Mouse (Mus musculus): ENCODE data around the gene Rassf1. TPM values are rescaled to one million over a fixed set of nuclear protein-coding genes. Genes with fewer than 3 reads are reported as not detected.

Gene Rassf1
- polyA plus RNA-seq, 1 experiment, result not detected

DNA sequence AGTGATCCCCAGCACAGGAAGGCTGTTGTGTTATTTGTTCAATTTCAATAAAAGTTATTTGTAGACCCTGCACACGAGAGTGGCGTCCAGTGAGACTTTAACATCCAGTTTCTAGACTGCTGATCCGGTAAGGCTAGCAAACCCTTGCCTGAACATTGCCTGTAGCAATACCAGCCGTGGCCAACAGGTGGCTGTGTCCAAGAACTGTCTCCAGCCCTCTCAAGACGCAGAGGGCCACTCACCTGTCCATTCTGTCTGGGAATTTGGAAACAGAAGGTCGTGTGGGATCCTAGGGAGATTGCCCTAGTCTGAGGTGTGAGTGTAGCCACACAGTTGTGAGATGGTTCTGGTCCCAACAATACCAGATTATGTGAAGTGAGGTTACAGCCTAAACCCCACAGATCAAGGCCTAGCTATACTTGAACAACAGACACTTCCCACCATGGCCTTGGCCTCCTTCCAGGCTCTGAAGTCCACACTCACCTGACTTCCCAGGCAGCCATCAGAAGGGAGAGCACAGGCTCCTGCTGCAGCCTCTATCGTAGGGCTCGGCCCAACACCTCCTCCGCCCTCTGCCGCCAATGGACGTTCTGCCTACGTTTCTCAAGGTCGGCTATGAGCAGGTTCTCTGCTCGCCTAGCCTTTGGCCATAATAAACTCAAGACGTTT lies 14.8 kb downstream of the Rassf1 start:
- 58% methylated on average over 15 of the region's 15 CpGs for WGBS
- Histone ChIP-seq H3K4me3 (ENCODE audit: insufficient read depth, low read depth, low read length) (no peak overlapping the region), H3K27ac (ENCODE audit: insufficient read depth, low read depth, low read length) (no peak overlapping the region), H3K4me1 (ENCODE audit: control insufficient read depth, insufficient read depth, low read length) (peaks cover 32% of the 10 kb centered on the region)
- no peak; the same call in 1 of the 2 replicates for TF ChIP-seq CTCF (IDR thresholded peaks at IDR 0.05; ENCODE audit: insufficient read depth, low read depth, low read length)
- TF ChIP-seq POLR2A (IDR thresholded peaks at IDR 0.05; ENCODE audit: insufficient read depth, low read depth, low read length), result no peak

DNA sequence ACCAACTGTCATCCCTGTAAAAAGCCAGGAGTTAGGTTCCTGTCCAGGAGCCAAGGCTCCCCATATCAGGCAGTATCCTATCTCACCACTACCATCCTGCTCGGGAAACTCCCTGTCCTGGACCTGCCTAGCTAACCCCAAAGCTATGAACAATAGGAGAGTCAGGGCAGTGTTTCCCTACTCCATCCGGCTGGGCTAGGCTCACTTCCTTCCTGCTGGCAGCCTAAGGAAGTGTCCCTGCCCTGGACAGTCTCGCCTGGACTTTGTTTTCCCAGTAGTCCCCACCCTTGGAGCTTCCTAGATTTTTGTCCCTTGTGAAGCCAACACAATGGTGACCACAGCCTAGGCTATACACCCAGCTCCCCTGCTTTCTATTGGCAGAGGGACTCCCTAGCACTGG lies 15.5 kb downstream of the Rassf1 start:
- Histone ChIP-seq H3K4me3 (ENCODE audit: insufficient read depth, low read depth, low read length) (no peak overlapping the region), H3K4me1 (ENCODE audit: control insufficient read depth, insufficient read depth, low read length) (peaks cover 37% of the 10 kb centered on the region), H3K27ac (ENCODE audit: insufficient read depth, low read depth, low read length) (no peak overlapping the region)
- no peak for TF ChIP-seq CTCF (IDR thresholded peaks at IDR 0.05; ENCODE audit: insufficient read depth, low read depth, low read length)
- no peak for TF ChIP-seq POLR2A (IDR thresholded peaks at IDR 0.05; ENCODE audit: insufficient read depth, low read depth, low read length)
- WGBS, result 74% methylated on average over 3 of the region's 3 CpGs

DNA sequence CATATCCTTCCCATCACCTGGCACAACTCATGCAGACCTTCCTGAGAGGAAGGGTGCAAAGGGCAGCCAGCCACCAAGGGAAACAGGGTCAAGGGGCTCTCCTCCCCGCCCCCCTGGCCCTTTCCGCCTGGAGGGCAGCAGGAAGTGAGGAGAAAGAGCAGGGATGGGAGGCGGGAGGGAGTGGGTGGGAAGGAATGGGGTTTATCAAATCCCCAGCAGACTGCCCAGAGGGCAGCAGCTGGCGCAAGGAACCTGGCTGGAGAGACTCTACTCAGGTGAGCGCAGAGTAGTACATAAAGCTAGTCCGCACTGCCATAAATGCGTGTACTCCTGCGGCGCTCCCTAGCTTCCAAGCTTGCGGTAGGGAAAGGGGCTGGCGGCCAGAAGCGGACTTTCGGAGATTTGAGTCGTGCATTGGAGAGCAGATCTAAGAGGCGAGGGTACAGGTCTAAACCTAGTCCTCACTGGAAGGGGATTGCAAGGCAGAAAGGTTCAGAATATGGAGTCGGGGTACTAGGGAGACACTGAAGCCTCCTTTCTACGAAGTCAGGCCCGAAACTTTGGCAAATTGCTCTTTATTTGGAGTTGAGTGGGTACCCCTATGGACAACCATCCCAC lies 16.5 kb downstream of the Rassf1 start, which contains the start of gene Hyal2:
Gene Hyal2, plus strand, starts transcription at position 244 of the 618 bp plus-strand sequence.
- 28% methylated on average over 18 of the region's 18 CpGs for WGBS
- TF ChIP-seq CTCF (IDR thresholded peaks at IDR 0.05; ENCODE audit: insufficient read depth, low read depth, low read length), result no peak
- no peak for TF ChIP-seq POLR2A (IDR thresholded peaks at IDR 0.05; ENCODE audit: insufficient read depth, low read depth, low read length)
- H3K4me1 ChIP-seq (ENCODE audit: control insufficient read depth, insufficient read depth, low read length), result peaks cover 37% of the 10 kb centered on the region
- peak within 1 kb of the TSS; percentile 84 for H3K4me3 ChIP-seq (ENCODE audit: insufficient read depth, low read depth, low read length)
- H3K27ac ChIP-seq (ENCODE audit: insufficient read depth, low read depth, low read length), result peak within 1 kb of the TSS; percentile 89

DNA sequence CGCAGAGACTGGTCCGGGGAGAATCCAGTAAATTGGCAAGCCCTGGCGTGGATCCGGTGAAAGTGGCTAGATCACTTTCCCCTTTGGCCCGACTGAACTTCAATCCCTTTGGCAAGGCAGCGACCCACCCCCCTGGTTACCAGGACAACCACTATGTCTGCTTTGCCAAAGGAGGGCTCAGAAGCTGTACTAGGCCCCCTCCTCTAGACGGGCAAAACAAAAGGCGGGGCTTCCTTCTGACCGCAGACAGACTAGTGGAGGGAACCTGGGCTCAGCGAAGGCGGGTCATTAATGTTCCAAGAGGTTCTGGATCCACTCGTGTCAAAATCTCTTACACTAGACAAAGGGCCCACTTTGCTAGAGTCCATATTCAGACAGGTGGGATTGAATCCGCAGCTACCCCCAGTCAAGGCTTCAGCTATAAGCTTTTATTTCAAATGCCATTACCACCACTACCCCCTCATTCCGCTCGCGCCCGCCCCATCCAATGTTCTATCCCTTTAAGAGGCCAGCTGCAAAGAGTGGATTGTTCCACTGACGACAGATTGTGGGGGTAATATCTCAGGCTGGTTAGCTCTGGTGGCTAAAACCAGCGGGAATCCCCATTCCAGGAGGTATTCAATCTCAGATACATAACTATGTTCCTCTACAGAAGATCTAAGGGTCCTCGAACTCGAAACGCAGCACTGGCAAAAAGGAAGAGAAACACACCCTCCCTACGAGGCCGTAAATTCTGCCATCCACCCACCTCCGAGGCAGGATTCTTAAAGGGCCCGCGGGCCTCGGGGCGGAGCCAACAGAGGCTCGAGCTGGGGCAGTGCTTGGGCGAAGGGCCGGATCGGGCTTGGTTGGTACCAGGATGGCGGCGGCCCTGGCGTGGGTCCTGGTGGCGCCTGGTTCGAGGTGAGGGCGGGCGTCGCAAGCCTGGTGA lies 17.2 kb downstream of the Rassf1 start:
- Histone ChIP-seq H3K4me1 (ENCODE audit: control insufficient read depth, insufficient read depth, low read length) (peaks cover 37% of the 10 kb centered on the region), H3K4me3 (ENCODE audit: insufficient read depth, low read depth, low read length) (peak overlapping the region; percentile 84), H3K27ac (ENCODE audit: insufficient read depth, low read depth, low read length) (peak overlapping the region; percentile 89)
- under 1% methylated on average over 41 of the region's 41 CpGs for WGBS
- TF ChIP-seq POLR2A (IDR thresholded peaks at IDR 0.05; ENCODE audit: insufficient read depth, low read depth, low read length) (0 out of 2 replicates have a peak, but pooled peaks have one; percentile 30), CTCF (IDR thresholded peaks at IDR 0.05; ENCODE audit: insufficient read depth, low read depth, low read length) (no peak)

DNA sequence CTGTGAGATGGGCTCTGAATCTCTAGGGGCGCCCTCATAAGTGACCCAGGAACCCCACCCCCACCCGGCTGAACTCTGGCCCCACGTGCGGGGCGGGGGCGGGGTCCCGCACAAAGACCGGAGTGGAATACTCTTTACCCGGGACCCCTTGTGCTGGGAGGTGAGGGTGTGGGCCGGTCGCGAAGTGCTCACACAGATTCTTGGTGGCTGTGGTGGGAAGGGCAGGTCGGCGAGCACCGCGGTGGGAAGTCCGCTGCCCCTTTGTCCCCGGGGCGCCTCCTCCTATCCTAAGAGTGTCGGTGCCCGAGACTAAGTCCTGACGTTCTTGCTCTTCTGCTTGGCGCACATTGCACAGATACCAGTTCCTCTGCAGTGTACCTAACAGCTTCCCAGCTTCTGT lies 17.9 kb downstream of the Rassf1 start:
- peak overlapping the region; percentile 84 for H3K4me3 ChIP-seq (ENCODE audit: insufficient read depth, low read depth, low read length)
- peak overlapping the region; percentile 59; the same call in 1 of the 2 replicates for H3K27ac ChIP-seq (ENCODE audit: insufficient read depth, low read depth, low read length)
- WGBS, result under 1% methylated on average over 23 of the region's 23 CpGs
- no peak for TF ChIP-seq CTCF (IDR thresholded peaks at IDR 0.05; ENCODE audit: insufficient read depth, low read depth, low read length)
- no peak for TF ChIP-seq POLR2A (IDR thresholded peaks at IDR 0.05; ENCODE audit: insufficient read depth, low read depth, low read length)
- peaks cover 33% of the 10 kb centered on the region for H3K4me1 ChIP-seq (ENCODE audit: control insufficient read depth, insufficient read depth, low read length)

DNA sequence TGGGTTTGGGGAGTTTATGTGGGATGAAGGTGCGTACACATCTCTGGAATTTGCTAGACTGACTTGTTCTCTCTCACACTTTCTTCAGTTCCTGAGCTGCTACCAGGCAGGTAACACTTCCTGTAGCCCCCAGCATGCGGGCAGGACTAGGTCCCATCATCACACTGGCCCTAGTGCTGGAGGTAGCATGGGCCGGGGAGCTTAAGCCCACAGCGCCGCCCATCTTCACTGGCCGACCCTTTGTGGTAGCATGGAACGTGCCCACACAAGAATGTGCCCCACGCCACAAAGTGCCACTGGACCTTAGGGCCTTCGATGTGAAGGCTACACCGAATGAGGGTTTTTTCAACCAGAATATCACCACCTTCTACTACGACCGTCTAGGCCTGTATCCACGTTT lies 18.7 kb downstream of the Rassf1 start:
- no peak overlapping the region for H3K27ac ChIP-seq (ENCODE audit: insufficient read depth, low read depth, low read length)

DNA sequence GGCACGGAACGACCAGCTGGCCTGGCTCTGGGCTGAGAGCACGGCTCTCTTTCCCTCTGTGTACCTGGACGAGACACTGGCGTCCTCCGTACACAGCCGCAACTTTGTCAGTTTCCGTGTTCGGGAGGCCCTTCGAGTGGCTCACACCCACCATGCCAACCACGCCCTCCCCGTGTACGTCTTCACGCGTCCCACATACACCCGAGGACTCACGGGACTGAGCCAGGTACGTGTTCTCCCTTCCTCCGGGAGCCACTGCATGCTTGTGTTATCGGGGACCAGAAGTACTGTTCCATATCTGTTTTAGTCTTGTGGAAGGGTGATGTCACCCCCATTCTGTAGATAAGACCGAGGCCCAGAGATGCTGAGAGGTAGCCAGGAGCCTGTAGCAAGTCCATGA lies 19.5 kb downstream of the Rassf1 start:
- TF ChIP-seq CTCF (IDR thresholded peaks at IDR 0.05; ENCODE audit: insufficient read depth, low read depth, low read length), result no peak
- TF ChIP-seq POLR2A (IDR thresholded peaks at IDR 0.05; ENCODE audit: insufficient read depth, low read depth, low read length), result no peak
- no peak overlapping the region for H3K27ac ChIP-seq (ENCODE audit: insufficient read depth, low read depth, low read length)
- WGBS, result 92% methylated on average over 21 of the region's 21 CpGs
- peaks cover 31% of the 10 kb centered on the region for H3K4me1 ChIP-seq (ENCODE audit: control insufficient read depth, insufficient read depth, low read length)
- no peak overlapping the region for H3K4me3 ChIP-seq (ENCODE audit: insufficient read depth, low read depth, low read length)

More for the DNA sequence above, 18.7 kb downstream of the Rassf1 start:
- Histone ChIP-seq H3K4me3 (ENCODE audit: insufficient read depth, low read depth, low read length) (peak overlapping the region; percentile 30), H3K4me1 (ENCODE audit: control insufficient read depth, insufficient read depth, low read length) (peaks cover 31% of the 10 kb centered on the region)
- 46% methylated on average over 13 of the region's 13 CpGs for WGBS
- TF ChIP-seq CTCF (IDR thresholded peaks at IDR 0.05; ENCODE audit: insufficient read depth, low read depth, low read length), result no peak
- no peak for TF ChIP-seq POLR2A (IDR thresholded peaks at IDR 0.05; ENCODE audit: insufficient read depth, low read depth, low read length)

DNA sequence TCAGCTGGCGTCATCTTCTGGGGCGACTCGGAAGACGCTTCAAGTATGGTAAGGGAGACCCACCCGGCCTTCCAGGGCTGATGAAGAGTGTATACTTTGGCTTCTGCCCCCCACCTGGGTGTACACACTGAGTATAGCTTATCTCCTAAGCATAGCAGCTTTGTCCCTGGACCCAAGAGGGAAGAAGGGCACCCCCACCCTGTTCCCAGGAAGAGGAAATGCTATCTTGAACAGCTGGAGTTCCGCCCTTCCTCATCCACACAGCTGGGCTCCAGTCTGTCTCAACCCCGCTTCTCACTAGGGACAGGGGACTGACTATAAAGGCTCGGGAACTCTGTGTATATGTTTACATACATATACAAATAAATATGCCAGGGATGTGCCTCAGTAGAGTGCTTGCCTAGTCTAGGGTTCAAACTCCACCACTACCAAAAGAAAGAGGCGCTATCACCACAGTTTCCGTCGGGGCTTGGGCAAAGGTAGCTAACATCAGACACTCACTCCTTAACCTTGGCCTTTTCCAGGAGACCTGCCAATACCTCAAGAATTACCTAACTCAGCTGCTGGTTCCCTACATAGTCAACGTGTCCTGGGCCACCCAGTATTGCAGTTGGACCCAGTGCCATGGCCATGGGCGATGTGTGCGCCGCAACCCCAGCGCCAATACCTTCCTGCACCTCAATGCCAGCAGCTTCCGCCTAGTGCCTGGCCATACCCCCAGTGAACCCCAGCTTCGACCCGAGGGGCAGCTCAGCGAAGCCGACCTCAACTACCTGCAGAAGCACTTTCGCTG lies 20.4 kb downstream of the Rassf1 start:
- no peak overlapping the region for H3K4me3 ChIP-seq (ENCODE audit: insufficient read depth, low read depth, low read length)
- H3K4me1 ChIP-seq (ENCODE audit: control insufficient read depth, insufficient read depth, low read length), result peaks cover 31% of the 10 kb centered on the region
- no peak overlapping the region for H3K27ac ChIP-seq (ENCODE audit: insufficient read depth, low read depth, low read length)
- 94% methylated on average over 22 of the region's 22 CpGs for WGBS
- no peak for TF ChIP-seq CTCF (IDR thresholded peaks at IDR 0.05; ENCODE audit: insufficient read depth, low read depth, low read length)
- TF ChIP-seq POLR2A (IDR thresholded peaks at IDR 0.05; ENCODE audit: insufficient read depth, low read depth, low read length), result no peak

Measured in olfactory bulb, adult 2 months (tissue).